Mouse (Mus musculus): ENCODE data around the gene Mpc1. TPM values are rescaled to one million over a fixed set of nuclear protein-coding genes. Genes with fewer than 3 reads are reported as not detected.
"Not testable (repeated sequence)": the region's sequence is repeated elsewhere in the genome, so short reads cannot be mapped to it uniquely, and the experiment has no call there.

The Mpc1 gene
- polyA plus RNA-seq, 1 experiment = 127 TPM

DNA sequence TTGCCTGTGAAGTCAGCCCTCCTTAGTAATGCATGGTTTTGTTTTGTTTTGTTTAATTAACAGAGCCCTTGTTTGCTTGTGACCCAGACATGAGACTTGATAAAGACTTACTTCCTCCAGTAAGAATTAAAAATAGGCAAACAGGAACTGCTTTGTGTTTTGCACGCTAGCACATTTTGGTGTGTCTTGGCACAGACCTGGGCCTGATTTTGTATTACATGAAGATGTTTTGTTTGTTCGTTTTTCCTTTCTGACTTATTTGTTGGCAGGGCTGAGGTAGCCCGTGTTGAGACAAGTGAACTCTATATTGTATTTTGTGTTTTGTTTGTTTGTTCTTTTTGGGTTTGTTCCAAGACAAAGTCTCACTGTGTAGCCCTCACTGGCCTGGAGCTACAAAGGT is 29.0 kb downstream of the Mpc1 start:
- H3K4me1 ChIP-seq (replicated peaks; ENCODE audit: control insufficient read depth, insufficient read depth, low read length) = peaks cover 6% of the 10 kb centered on the region
- H3K4me3 ChIP-seq (ENCODE audit: control insufficient read depth, insufficient read depth, low read length) = peak overlapping the region; percentile 62; the same call in 1 of the 2 replicates
- no peaks in the 10 kb centered on the region for H3K36me3 ChIP-seq (ENCODE audit: control insufficient read depth, insufficient read depth, low read length)
- H3K27ac ChIP-seq (ENCODE audit: control insufficient read depth, insufficient read depth, low read length) = no peak overlapping the region
- no peaks in the 10 kb centered on the region for H3K27me3 ChIP-seq (ENCODE audit: control insufficient read depth, insufficient read depth, low read length)
- TF ChIP-seq POLR2A (IDR thresholded peaks at IDR 0.05; ENCODE audit: control insufficient read depth, extremely low read depth, insufficient read depth, low read length, poor library complexity) = no peak
- TF ChIP-seq CTCF (IDR thresholded peaks at IDR 0.05; ENCODE audit: borderline replicate concordance, control insufficient read depth, extremely low read depth, insufficient read depth, low read length, poor library complexity) = no peak
- DNase-seq = no peak
- 10% methylated on average over 3 of the region's 3 CpGs for WGBS

DNA sequence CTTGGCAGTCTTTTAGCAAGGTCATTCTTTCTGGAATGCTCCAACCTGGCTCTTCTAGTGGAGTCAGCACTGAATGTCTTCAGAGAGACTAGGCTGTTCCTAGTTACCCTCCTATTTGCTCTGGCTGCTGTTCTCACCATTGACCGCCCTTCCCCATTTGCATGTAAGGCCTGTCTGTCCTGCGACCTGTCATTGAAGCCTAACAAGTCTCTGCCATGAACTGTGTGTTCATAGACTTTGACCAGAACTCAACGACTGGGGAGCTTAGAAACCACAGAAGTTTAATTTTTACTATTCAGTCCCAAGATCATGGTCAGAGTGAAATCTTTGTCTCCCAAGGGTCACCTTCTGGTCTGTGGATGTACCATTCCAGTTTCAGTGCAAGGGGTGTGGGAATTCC is 31.3 kb downstream of the Mpc1 start:
- H3K27ac ChIP-seq (ENCODE audit: control insufficient read depth, insufficient read depth, low read length) = no peak overlapping the region
- no peak for DNase-seq
- TF ChIP-seq POLR2A (IDR thresholded peaks at IDR 0.05; ENCODE audit: control insufficient read depth, extremely low read depth, insufficient read depth, low read length, poor library complexity) (no peak), CTCF (IDR thresholded peaks at IDR 0.05; ENCODE audit: borderline replicate concordance, control insufficient read depth, extremely low read depth, insufficient read depth, low read length, poor library complexity) (no peak)
- no peaks in the 10 kb centered on the region for H3K36me3 ChIP-seq (ENCODE audit: control insufficient read depth, insufficient read depth, low read length)
- no peak overlapping the region for H3K4me3 ChIP-seq (ENCODE audit: control insufficient read depth, insufficient read depth, low read length)
- H3K27me3 ChIP-seq (ENCODE audit: control insufficient read depth, insufficient read depth, low read length) = no peaks in the 10 kb centered on the region
- H3K4me1 ChIP-seq (replicated peaks; ENCODE audit: control insufficient read depth, insufficient read depth, low read length) = peaks cover 6% of the 10 kb centered on the region
- 87% methylated on average over 3 of the region's 3 CpGs for WGBS

GRCm38 (mm10) chr17:8316251-8316650 is 33.5 kb downstream of the Mpc1 start:
- peak; percentile 36 for DNase-seq

GRCm38 (mm10) chr17:8326877-8327276 is 44.2 kb downstream of the Mpc1 start:
- 97% methylated on average over 11 of the region's 11 CpGs for WGBS
- H3K36me3 ChIP-seq (ENCODE audit: control insufficient read depth, insufficient read depth, low read length); H3K27me3 ChIP-seq (ENCODE audit: control insufficient read depth, insufficient read depth, low read length); DNase-seq; H3K4me1 ChIP-seq (replicated peaks; ENCODE audit: control insufficient read depth, insufficient read depth, low read length); H3K27ac ChIP-seq (ENCODE audit: control insufficient read depth, insufficient read depth, low read length); H3K4me3 ChIP-seq (ENCODE audit: control insufficient read depth, insufficient read depth, low read length): not testable (repeated sequence)

More at GRCm38 (mm10) chr17:8316251-8316650, 33.5 kb downstream of the Mpc1 start:
- WGBS = 97% methylated on average over 1 of the region's 1 CpGs
- no peak overlapping the region for H3K4me3 ChIP-seq (ENCODE audit: control insufficient read depth, insufficient read depth, low read length)
- TF ChIP-seq CTCF (IDR thresholded peaks at IDR 0.05; ENCODE audit: borderline replicate concordance, control insufficient read depth, extremely low read depth, insufficient read depth, low read length, poor library complexity) = no peak
- no peaks in the 10 kb centered on the region for H3K36me3 ChIP-seq (ENCODE audit: control insufficient read depth, insufficient read depth, low read length)
- no peak overlapping the region for H3K27ac ChIP-seq (ENCODE audit: control insufficient read depth, insufficient read depth, low read length)
- H3K27me3 ChIP-seq (ENCODE audit: control insufficient read depth, insufficient read depth, low read length) = no peaks in the 10 kb centered on the region
- H3K4me1 ChIP-seq (replicated peaks; ENCODE audit: control insufficient read depth, insufficient read depth, low read length) = peaks cover 6% of the 10 kb centered on the region

- H3K36me3 ChIP-seq (ENCODE audit: control insufficient read depth, insufficient read depth, low read length) = peaks cover 3% of the 10 kb centered on the region; the same call in 1 of the 2 replicates
- H3K27me3 ChIP-seq (ENCODE audit: control insufficient read depth, insufficient read depth, low read length) = no peaks in the 10 kb centered on the region
- TF ChIP-seq POLR2A (IDR thresholded peaks at IDR 0.05; ENCODE audit: control insufficient read depth, extremely low read depth, insufficient read depth, low read length, poor library complexity) = no peak
- TF ChIP-seq CTCF (IDR thresholded peaks at IDR 0.05; ENCODE audit: borderline replicate concordance, control insufficient read depth, extremely low read depth, insufficient read depth, low read length, poor library complexity) = 0 out of 2 replicates have a peak, but pooled peaks have one; percentile 39
- DNase-seq = peak; percentile 43
- no peak overlapping the region for H3K27ac ChIP-seq (ENCODE audit: control insufficient read depth, insufficient read depth, low read length)
- no peaks in the 10 kb centered on the region for H3K4me1 ChIP-seq (replicated peaks; ENCODE audit: control insufficient read depth, insufficient read depth, low read length)
- 92% methylated on average over 7 of the region's 7 CpGs for WGBS
- H3K4me3 ChIP-seq (ENCODE audit: control insufficient read depth, insufficient read depth, low read length) = no peak overlapping the region
These were observed 45.9 kb downstream of the Mpc1 start for GRCm38 (mm10) chr17:8328511-8329174.

- no peak for DNase-seq
- H3K27me3 ChIP-seq (ENCODE audit: control insufficient read depth, insufficient read depth, low read length) = no peaks in the 10 kb centered on the region
- H3K36me3 ChIP-seq (ENCODE audit: control insufficient read depth, insufficient read depth, low read length) = no peaks in the 10 kb centered on the region
- no peak overlapping the region for H3K27ac ChIP-seq (ENCODE audit: control insufficient read depth, insufficient read depth, low read length)
- no peak for TF ChIP-seq CTCF (IDR thresholded peaks at IDR 0.05; ENCODE audit: borderline replicate concordance, control insufficient read depth, extremely low read depth, insufficient read depth, low read length, poor library complexity)
- TF ChIP-seq POLR2A (IDR thresholded peaks at IDR 0.05; ENCODE audit: control insufficient read depth, extremely low read depth, insufficient read depth, low read length, poor library complexity) = no peak
- 76% methylated on average over 5 of the region's 5 CpGs for WGBS
- H3K4me3 ChIP-seq (ENCODE audit: control insufficient read depth, insufficient read depth, low read length) = no peak overlapping the region
- no peaks in the 10 kb centered on the region for H3K4me1 ChIP-seq (replicated peaks; ENCODE audit: control insufficient read depth, insufficient read depth, low read length)
These were observed 47.9 kb downstream of the Mpc1 start for GRCm38 (mm10) chr17:8330602-8331001.

DNA sequence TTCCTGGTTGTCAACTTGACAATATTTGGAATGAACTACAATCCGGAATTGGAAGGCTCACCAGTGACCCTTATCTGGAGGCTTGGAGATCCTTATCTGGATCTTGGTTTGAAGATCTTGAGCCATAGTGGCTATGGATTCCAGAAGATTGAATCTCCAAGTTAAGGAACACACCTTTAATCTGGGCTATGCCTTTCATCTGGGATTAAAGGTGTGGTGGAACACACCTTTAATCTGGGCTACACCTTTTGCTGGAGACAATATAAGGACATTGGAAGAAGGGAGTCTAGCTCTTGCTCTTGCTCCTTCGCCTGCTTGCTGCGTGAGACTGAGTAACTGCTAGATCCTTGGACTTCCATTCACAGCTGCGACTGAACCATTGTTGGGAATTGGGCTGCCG is 54.5 kb downstream of the Mpc1 start, which contains the start of gene Prr18:
Gene Prr18 (plus strand): TSS at position 301 of the 400 bp plus-strand sequence.
- DNase-seq; H3K4me3 ChIP-seq (ENCODE audit: control insufficient read depth, insufficient read depth, low read length); H3K27ac ChIP-seq (ENCODE audit: control insufficient read depth, insufficient read depth, low read length); H3K36me3 ChIP-seq (ENCODE audit: control insufficient read depth, insufficient read depth, low read length): not testable (repeated sequence)
- 100% methylated on average over 1 of the region's 5 CpGs for WGBS
- Histone ChIP-seq H3K27me3 (ENCODE audit: control insufficient read depth, insufficient read depth, low read length) (peaks cover 16% of the 10 kb centered on the region; the same call in 1 of the 2 replicates), H3K4me1 (replicated peaks; ENCODE audit: control insufficient read depth, insufficient read depth, low read length) (peaks cover 11% of the 10 kb centered on the region)
